Mouse (Mus musculus) CH12.LX (cell line): ENCODE data around the gene Csnk2a1. TPM values are rescaled to one million over a fixed set of nuclear protein-coding genes. Genes with fewer than 3 reads are reported as not detected.

ENCODE experiments used
- DNase-seq: peaks from one replicate; pipeline ENCODE4 v3.0.0-alpha.2; 2013; ENCODE audit errors: extremely low read depth
- H3K27ac ChIP-seq: 2 replicates; pipeline ENCODE4 v1.5.1; 2012; ENCODE audit warnings: low read depth, mild to moderate bottlenecking, control low read depth, moderate library complexity; ENCODE audit not compliant: insufficient read depth
- H3K27me3 ChIP-seq: replicated peaks from 2 replicates; pipeline ENCODE3; 2012; ENCODE audit warnings: inconsistent platforms
- H3K36me3 ChIP-seq, 2 experiments: replicated peaks in 1 of 2; 2 replicates each; pipeline versions ENCODE3 to v1.6.1; 2012; ENCODE audit warnings: inconsistent platforms in 1 of 2, low read length in 1 of 2, mild to moderate bottlenecking in 1 of 2, mixed read lengths in 1 of 2, moderate library complexity in 1 of 2; ENCODE audit not compliant: control insufficient read depth in 1 of 2, insufficient read depth in 1 of 2
- H3K4me1 ChIP-seq, 2 experiments: 2 replicates each; pipeline ENCODE4 v1.6.1; 2012; ENCODE audit warnings: inconsistent platforms in 1 of 2, moderate library complexity in 1 of 2; ENCODE audit not compliant: insufficient read depth in 2 of 2, control insufficient read depth in 1 of 2
- H3K4me2 ChIP-seq: 2 replicates; pipeline ENCODE4 v1.6.1; 2012; ENCODE audit warnings: low read depth, mild to moderate bottlenecking, control low read depth; ENCODE audit not compliant: poor library complexity, insufficient read depth, severe bottlenecking
- H3K4me3 ChIP-seq, 3 experiments: fragments of 150-350 bp in 1 of 3; sonication (generic) in 1 of 3; replicated peaks in 1 of 3; 2 replicates each; pipeline versions ENCODE3 to v1.5.1; 2011 to 2012; ENCODE audit warnings: low read depth in 2 of 3, low read length in 2 of 3, mild to moderate bottlenecking in 2 of 3, moderate library complexity in 2 of 3, control low read depth in 1 of 3, improper control_type of control experiment in 1 of 3, inconsistent platforms in 1 of 3, mixed read lengths in 1 of 3; ENCODE audit not compliant: poor library complexity in 1 of 3
- H3K79me2 ChIP-seq: replicated peaks from 2 replicates; pipeline ENCODE4 v1.6.1; 2012; ENCODE audit warnings: mild to moderate bottlenecking, moderate library complexity; ENCODE audit not compliant: control insufficient read depth, poor library complexity, insufficient read depth, severe bottlenecking; ENCODE audit errors: extremely low read depth
- H3K9ac ChIP-seq: 2 replicates; pipeline ENCODE4 v1.6.1; 2012; ENCODE audit warnings: low read depth, mild to moderate bottlenecking, control low read depth, moderate library complexity; ENCODE audit not compliant: insufficient read depth
- H3K9me3 ChIP-seq: replicated peaks from 2 replicates; pipeline ENCODE3; 2012; ENCODE audit warnings: low read length, inconsistent platforms, mixed read lengths
- BHLHE40 ChIP-seq: IDR thresholded peaks from 2 replicates; pipeline ENCODE4 v1.6.1; 2011; ENCODE audit warnings: mild to moderate bottlenecking, low read depth, low read length, improper control_type of control experiment
- CHD2 ChIP-seq: IDR thresholded peaks from 2 replicates; pipeline ENCODE4 v1.6.1; 2011; ENCODE audit warnings: low read length, improper control_type of control experiment
- CTCF ChIP-seq, 2 experiments: IDR thresholded peaks in 1 of 2; conservative IDR thresholded peaks in 1 of 2; 2 replicates each; pipeline ENCODE4 v1.5.1; 2011 to 2012; ENCODE audit warnings: low read depth in 2 of 2, low read length in 2 of 2, improper control_type of control experiment in 1 of 2, inconsistent platforms in 1 of 2, mild to moderate bottlenecking in 1 of 2, moderate library complexity in 1 of 2
- E2F4 ChIP-seq: IDR thresholded peaks from 2 replicates; pipeline ENCODE4 v1.6.1; 2011; ENCODE audit warnings: low read depth, low read length, improper control_type of control experiment; ENCODE audit not compliant: insufficient replicate concordance
- ELF1 ChIP-seq: IDR thresholded peaks from 2 replicates; pipeline ENCODE4 v1.6.1; 2014; ENCODE audit warnings: low read depth, mild to moderate bottlenecking, inconsistent platforms, low read length, improper control_type of control experiment
- EP300 ChIP-seq: IDR thresholded peaks from 2 replicates; pipeline ENCODE4 v1.6.1; 2011; ENCODE audit warnings: low read length, improper control_type of control experiment
- ETS1 ChIP-seq: conservative IDR thresholded peaks from 2 replicates; pipeline ENCODE4 v1.6.1; 2012; ENCODE audit warnings: low read depth, mild to moderate bottlenecking, inconsistent platforms, low read length, improper control_type of control experiment, moderate library complexity
- HCFC1 ChIP-seq: IDR thresholded peaks from 2 replicates; pipeline ENCODE4 v1.6.1; 2012; ENCODE audit warnings: low read depth, mild to moderate bottlenecking, inconsistent platforms, low read length, improper control_type of control experiment
- IRF4 ChIP-seq: IDR thresholded peaks from 2 replicates; pipeline ENCODE4 v1.6.1; 2014; ENCODE audit warnings: low read depth, mild to moderate bottlenecking, inconsistent platforms, low read length, improper control_type of control experiment
- JUND ChIP-seq: conservative IDR thresholded peaks from 2 replicates; pipeline ENCODE4 v1.6.1; 2011; ENCODE audit warnings: low read depth, low read length, improper control_type of control experiment
- KAT2A ChIP-seq: IDR thresholded peaks from 2 replicates; pipeline ENCODE4 v1.6.1; 2012; ENCODE audit warnings: low read length, improper control_type of control experiment, inconsistent platforms; ENCODE audit not compliant: insufficient replicate concordance
- MAFK ChIP-seq: IDR thresholded peaks from 2 replicates; pipeline ENCODE4 v1.6.1; 2011; ENCODE audit warnings: low read length, improper control_type of control experiment; ENCODE audit not compliant: insufficient replicate concordance
- MAX ChIP-seq: IDR thresholded peaks from 2 replicates; pipeline ENCODE4 v1.6.1; 2011; ENCODE audit warnings: low read length, improper control_type of control experiment
- MAZ ChIP-seq: IDR thresholded peaks from 2 replicates; pipeline ENCODE4 v1.6.1; 2012; ENCODE audit warnings: low read depth, mild to moderate bottlenecking, inconsistent platforms, low read length, improper control_type of control experiment, moderate library complexity
- MXI1 ChIP-seq: IDR thresholded peaks from 2 replicates; pipeline ENCODE4 v1.6.1; 2011; ENCODE audit warnings: mild to moderate bottlenecking, low read depth, low read length, improper control_type of control experiment
- MYC ChIP-seq: IDR thresholded peaks from 2 replicates; pipeline ENCODE4 v1.6.1; 2011; ENCODE audit warnings: low read depth, mild to moderate bottlenecking, improper control_type of control experiment, low read length
- NELFE ChIP-seq: IDR thresholded peaks from 2 replicates; pipeline ENCODE4 v1.6.1; 2011; ENCODE audit warnings: low read depth, low read length, improper control_type of control experiment
- NRF1 ChIP-seq: IDR thresholded peaks from 2 replicates; pipeline ENCODE4 v1.6.1; 2014; ENCODE audit warnings: low read depth, mild to moderate bottlenecking, inconsistent platforms, low read length, improper control_type of control experiment, moderate library complexity
- POLR2A ChIP-seq: IDR thresholded peaks from 2 replicates; pipeline ENCODE4 v1.6.1; 2011; ENCODE audit warnings: low read depth, mild to moderate bottlenecking, improper control_type of control experiment, low read length
- POLR2AphosphoS2 ChIP-seq: IDR thresholded peaks from 2 replicates; pipeline ENCODE4 v1.6.1; 2011; ENCODE audit warnings: low read depth, low read length, improper control_type of control experiment
- RCOR1 ChIP-seq: conservative IDR thresholded peaks from 2 replicates; pipeline ENCODE4 v1.6.1; 2012; ENCODE audit warnings: low read depth, mild to moderate bottlenecking, inconsistent platforms, low read length, improper control_type of control experiment
- SIN3A ChIP-seq: IDR thresholded peaks from 2 replicates; pipeline ENCODE4 v1.6.1; 2012; ENCODE audit warnings: low read length, improper control_type of control experiment, inconsistent platforms
- SMC3 ChIP-seq: IDR thresholded peaks from 2 replicates; pipeline ENCODE4 v1.6.1; 2011; ENCODE audit warnings: low read depth, low read length, improper control_type of control experiment
- TBP ChIP-seq: conservative IDR thresholded peaks from 2 replicates; pipeline ENCODE4 v1.6.1; 2011; ENCODE audit warnings: low read depth, low read length, improper control_type of control experiment
- TCF12 ChIP-seq: IDR thresholded peaks from 2 replicates; pipeline ENCODE4 v1.6.1; 2014; ENCODE audit warnings: low read depth, mild to moderate bottlenecking, inconsistent platforms, low read length, improper control_type of control experiment
- UBTF ChIP-seq: IDR thresholded peaks from 2 replicates; pipeline ENCODE4 v1.6.1; 2012; ENCODE audit warnings: low read depth, mild to moderate bottlenecking, inconsistent platforms, low read length, improper control_type of control experiment, moderate library complexity
- USF2 ChIP-seq: conservative IDR thresholded peaks from 2 replicates; pipeline ENCODE4 v1.6.1; 2011; ENCODE audit warnings: low read depth, low read length, improper control_type of control experiment
- ZKSCAN1 ChIP-seq: IDR thresholded peaks from 2 replicates; pipeline ENCODE4 v1.6.1; 2012; ENCODE audit warnings: low read depth, inconsistent platforms, low read length, improper control_type of control experiment, borderline replicate concordance
- ZMIZ1 ChIP-seq: IDR thresholded peaks from 2 replicates; pipeline ENCODE4 v1.6.1; 2012; ENCODE audit warnings: low read depth, mild to moderate bottlenecking, inconsistent platforms, low read length, improper control_type of control experiment
- ZNF384 ChIP-seq: IDR thresholded peaks from 2 replicates; pipeline ENCODE4 v1.6.1; 2012; ENCODE audit warnings: low read depth, low read length, improper control_type of control experiment, inconsistent platforms
- dilution Hi-C: fragments of 300-500 bp; cut with MboI; formaldehyde crosslinking; loops from 2 replicates; pipeline ENCODE4 v1.14.3; 2020; ENCODE audit warnings: low sequenced_read_pairs; ENCODE audit not compliant: extremely low pct_unique_long_range_greater_than_20kb, extremely low pct_ligation_motif_present
- in situ Hi-C: fragments of 300-500 bp; cut with MboI; formaldehyde crosslinking; loops from 3 replicates; pipeline ENCODE4 v1.14.3; 2019; ENCODE audit warnings: low sequenced_read_pairs, low pct_ligation_motif_present, low pct_unique_long_range_greater_than_20kb, mixed read lengths
- polyA plus RNA-seq: library from polyadenylated mRNA; unstranded; fragments of >175 nt; gene quantifications from 2 replicates; pipeline ENCODE4 v1.2.1, GENCODE M21; 2012; ENCODE audit warnings: low read depth; ENCODE audit not compliant: insufficient read length
- total RNA-seq, 2 experiments: library from RNA; depleted of rRNA; stranded (reverse); fragments of 300-350 nt in 1 of 2; fragments of >200 nt in 1 of 2; gene quantifications; 2 replicates each; pipeline ENCODE4 v1.2.3; 2012 to 2014

Csnk2a1 gene
- total RNA-seq (2012; rRNA removed) (100 and 101 TPM in 2 replicates), total RNA-seq (2014; rRNA removed) (145 and 146 TPM in 2 replicates), polyA plus RNA-seq (79.2 and 86.9 TPM in 2 replicates)

DNA sequence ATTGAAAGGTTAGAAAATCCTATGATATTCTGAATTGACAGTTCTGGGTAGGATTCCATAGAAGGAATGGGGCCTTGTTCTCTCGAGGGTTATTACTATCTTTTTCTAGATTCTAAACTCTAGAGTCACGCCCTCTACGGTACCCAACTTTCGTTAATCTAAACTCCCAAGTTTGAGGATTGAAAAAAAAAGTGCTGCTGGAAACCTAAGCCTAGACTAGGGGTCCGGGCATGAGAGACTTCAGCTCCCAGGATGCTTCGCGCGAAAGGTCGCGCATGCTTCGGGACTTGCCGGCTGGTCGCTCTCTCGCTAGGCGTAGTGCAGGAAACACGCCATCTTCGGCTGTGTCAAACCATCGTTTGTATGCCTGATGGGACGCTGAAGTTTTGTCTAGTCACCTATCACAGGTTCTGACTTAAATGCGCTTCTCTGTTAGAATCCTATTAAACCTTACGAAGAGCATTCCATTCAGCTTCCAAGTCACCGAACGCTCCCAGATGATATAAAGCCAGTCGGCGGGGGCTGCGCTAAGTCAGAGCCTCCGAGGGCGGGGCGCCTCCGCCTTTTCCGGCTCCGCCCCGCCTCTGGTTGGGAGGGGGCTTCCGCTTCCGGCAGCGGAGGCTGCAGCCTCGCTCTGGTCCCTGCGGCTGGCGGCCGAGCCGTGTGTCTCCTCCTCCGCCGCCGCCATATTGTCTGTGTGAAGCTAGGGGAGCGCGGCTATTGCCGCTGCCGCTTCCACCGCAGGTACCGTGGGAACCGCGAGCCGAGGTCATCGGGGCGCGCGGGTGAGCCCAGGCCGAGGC, at the start of gene Csnk2a1:
Csnk2a1 (plus strand) TSS at position 592 of the 803 bp plus-strand sequence.
- peaks cover 6 to 22% of the 10 kb centered on the region in 2 experiments for H3K36me3 ChIP-seq
- H3K9ac ChIP-seq: peak within 1 kb of the TSS; percentile 96
- H3K9me3 ChIP-seq: no peaks in the 10 kb centered on the region
- in situ Hi-C loops: no loop called here
- H3K4me3 ChIP-seq: peak within 1 kb of the TSS; percentile 84 to 100 (median 99)
- H3K4me2 ChIP-seq: peak within 1 kb of the TSS; percentile 89
- peak; percentile 90 for DNase-seq
- TF ChIP-seq BHLHE40: peak; percentile 26; the same call in 1 of the 2 replicates
- TF ChIP-seq RCOR1: 0 out of 2 replicates have a peak, but pooled peaks have one; percentile 48
- TF ChIP-seq POLR2A: peak; percentile 94
- peak; percentile 95 for TF ChIP-seq MYC
- TF ChIP-seq JUND: no peak; the same call in 1 of the 2 replicates
- peak; percentile 90 for TF ChIP-seq MAX
- TF ChIP-seq ZNF384: peak; percentile 78
- TF ChIP-seq MAZ: peak; percentile 99
- TF ChIP-seq IRF4: peak; percentile 41; the same call in 1 of the 2 replicates
- peak; percentile 85 for TF ChIP-seq SIN3A
- peak; percentile 94 for TF ChIP-seq POLR2AphosphoS2
- TF ChIP-seq CTCF (conservative IDR thresholded peaks at IDR 0.05 in 1 of 2, IDR thresholded peaks at IDR 0.05 in 1 of 2; ENCODE audit: low read depth in 2 of 2, low read length in 2 of 2): no peak
- peak; percentile 13; the same call in 1 of the 2 replicates for TF ChIP-seq UBTF
- no peak for TF ChIP-seq ZKSCAN1
- TF ChIP-seq USF2: no peak
- TF ChIP-seq MXI1: peak; percentile 93
- TF ChIP-seq TCF12: peak; percentile 81
- peak; percentile 96 for TF ChIP-seq NELFE
- TF ChIP-seq MAFK: no peak
- peak; percentile 91 for TF ChIP-seq ZMIZ1
- TF ChIP-seq ETS1: peak; percentile 37; the same call in 1 of the 2 replicates
- TF ChIP-seq ELF1: peak; percentile 80
- 0 out of 2 replicates have a peak, but pooled peaks have one; percentile 21 for TF ChIP-seq E2F4
- peak; percentile 74 for TF ChIP-seq TBP
- peak; percentile 86 for TF ChIP-seq NRF1
- TF ChIP-seq SMC3: no peak
- TF ChIP-seq EP300: no peak
- TF ChIP-seq HCFC1: peak; percentile 83
- TF ChIP-seq KAT2A: peak; percentile 77; the same call in 1 of the 2 replicates
- peak; percentile 79 for TF ChIP-seq CHD2
- TF ChIP-seq, all 38 proteins: peak for 23
- Histone ChIP-seq H3K79me2 (peaks cover 41% of the 10 kb centered on the region), H3K27me3 (no peaks in the 10 kb centered on the region), H3K4me1 (peaks cover 19 to 44% of the 10 kb centered on the region in 2 experiments), H3K27ac (peak within 1 kb of the TSS; percentile 98)
- dilution Hi-C loops: no loop called here
